Mouse (Mus musculus): Measurements from ENCODE around the gene Setdb1. TPM values are rescaled to one million over a fixed set of nuclear protein-coding genes. Genes with fewer than 3 reads are reported as not detected.

The Setdb1 gene
- total RNA-seq, 2 experiments from 2014 or later, result 37.7 to 39.2 TPM

- Histone ChIP-seq H3K4me3 (peak overlapping the region; percentile 83), H3K27ac (peak overlapping the region; percentile 98)
- TF ChIP-seq CTCF (conservative IDR thresholded peaks at IDR 0.05), result peak; percentile 49
- DNase-seq (ENCODE audit: low spot score in 2 of 2), result peak; percentile 57 to 58
Observed at GRCm38 (mm10) chr3:95315094-95315843, 41.7 kb downstream of the Setdb1 start.

GRCm38 (mm10) chr3:95314486-95315093 lies 42.4 kb downstream of the Setdb1 start, which contains the start of gene Cers2:
Gene Cers2 (plus strand): TSS chr3:95314791.
- no peak for DNase-seq (ENCODE audit: low spot score in 2 of 2)

DNA sequence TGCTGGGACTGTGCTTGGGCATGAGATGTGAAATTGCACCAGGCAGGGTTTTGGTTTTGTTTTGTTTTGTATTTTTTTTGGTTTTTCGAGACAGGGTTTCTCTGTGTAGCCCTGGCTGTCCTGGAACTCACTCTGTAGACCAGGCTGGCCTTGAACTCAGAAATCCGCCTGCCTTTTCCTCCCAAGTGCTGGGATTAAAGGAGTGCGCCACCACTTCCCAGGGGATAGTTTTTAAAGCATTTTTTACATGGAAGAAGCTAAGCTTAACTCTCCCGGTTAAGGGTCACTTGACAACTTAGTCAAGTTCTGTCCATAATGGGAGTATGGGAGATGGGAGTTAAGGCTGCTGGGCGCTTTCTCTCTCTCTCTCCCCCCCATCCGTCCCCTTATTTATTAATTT lies 42.9 kb downstream of the Setdb1 start:
- no peak for TF ChIP-seq CTCF (conservative IDR thresholded peaks at IDR 0.05)
- DNase-seq (ENCODE audit: low spot score in 2 of 2), result no peak
- Histone ChIP-seq H3K27ac (peak overlapping the region; percentile 98; the same call in 1 of the 2 replicates), H3K4me3 (no peak overlapping the region; the same call in 1 of the 2 replicates)

More at GRCm38 (mm10) chr3:95314486-95315093, 42.4 kb downstream of the Setdb1 start, which contains the start of gene Cers2:
- peak within 1 kb of the TSS; percentile 98 for H3K27ac ChIP-seq
- no peak for TF ChIP-seq CTCF (conservative IDR thresholded peaks at IDR 0.05)
- H3K4me3 ChIP-seq, result peak within 1 kb of the TSS; percentile 83

- TF ChIP-seq CTCF (conservative IDR thresholded peaks at IDR 0.05), result no peak
Observed at GRCm38 (mm10) chr3:95313476-95313875, 43.5 kb downstream of the Setdb1 start.

GRCm38 (mm10) chr3:95312623-95313022 lies 44.4 kb downstream of the Setdb1 start:
- no peak for DNase-seq (ENCODE audit: low spot score in 2 of 2)
- no peak for TF ChIP-seq CTCF (conservative IDR thresholded peaks at IDR 0.05)
- Histone ChIP-seq H3K27ac (peak overlapping the region; percentile 39; the same call in 1 of the 2 replicates), H3K4me3 (no peak overlapping the region)

More at GRCm38 (mm10) chr3:95313476-95313875, 43.5 kb downstream of the Setdb1 start:
- no peak for DNase-seq (ENCODE audit: low spot score in 2 of 2)
- no peak overlapping the region for H3K27ac ChIP-seq
- no peak overlapping the region for H3K4me3 ChIP-seq

- Histone ChIP-seq H3K4me3 (no peak overlapping the region), H3K27ac (no peak overlapping the region)
- TF ChIP-seq CTCF (conservative IDR thresholded peaks at IDR 0.05), result peak; percentile 85
- peak; percentile 44 to 58 for DNase-seq (ENCODE audit: low spot score in 2 of 2)
Observed at GRCm38 (mm10) chr3:95310968-95311882, 45.8 kb downstream of the Setdb1 start.

DNA sequence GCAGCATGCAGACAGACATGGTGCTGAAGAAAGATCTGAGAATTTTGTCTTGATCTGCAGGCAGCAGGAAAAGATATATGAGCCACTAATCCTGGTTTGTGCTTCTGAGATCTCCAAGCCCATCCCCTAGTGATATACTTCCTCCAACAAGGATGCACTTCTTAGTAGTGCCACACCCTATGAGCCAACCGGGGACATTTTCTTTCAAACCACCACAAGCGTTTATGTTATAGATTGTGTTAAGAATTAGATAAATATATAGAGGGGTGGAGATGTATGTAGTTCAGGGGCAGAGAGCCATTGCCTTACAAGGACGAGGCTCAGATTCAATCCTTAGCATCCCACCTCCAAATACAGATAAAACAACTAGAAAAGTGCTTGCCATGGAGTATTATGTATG lies 46.5 kb downstream of the Setdb1 start:
- TF ChIP-seq CTCF (conservative IDR thresholded peaks at IDR 0.05), result no peak
- H3K27ac ChIP-seq, result no peak overlapping the region
- no peak overlapping the region for H3K4me3 ChIP-seq
- no peak for DNase-seq (ENCODE audit: low spot score in 2 of 2)

GRCm38 (mm10) chr3:95307100-95307499 lies 49.9 kb downstream of the Setdb1 start, which contains the start of gene Anxa9:
Gene Anxa9 (minus strand): TSS chr3:95307176.
- TF ChIP-seq CTCF (conservative IDR thresholded peaks at IDR 0.05), result no peak
- no peak within 1 kb of the TSS for H3K27ac ChIP-seq
- DNase-seq (ENCODE audit: low spot score in 2 of 2), result no peak
- no peak within 1 kb of the TSS for H3K4me3 ChIP-seq

GRCm38 (mm10) chr3:95306244-95306643 lies 50.8 kb downstream of the Setdb1 start:
- Histone ChIP-seq H3K4me3 (no peak overlapping the region), H3K27ac (no peak overlapping the region)
- no peak for DNase-seq (ENCODE audit: low spot score in 2 of 2)
- no peak for TF ChIP-seq CTCF (conservative IDR thresholded peaks at IDR 0.05)

DNA sequence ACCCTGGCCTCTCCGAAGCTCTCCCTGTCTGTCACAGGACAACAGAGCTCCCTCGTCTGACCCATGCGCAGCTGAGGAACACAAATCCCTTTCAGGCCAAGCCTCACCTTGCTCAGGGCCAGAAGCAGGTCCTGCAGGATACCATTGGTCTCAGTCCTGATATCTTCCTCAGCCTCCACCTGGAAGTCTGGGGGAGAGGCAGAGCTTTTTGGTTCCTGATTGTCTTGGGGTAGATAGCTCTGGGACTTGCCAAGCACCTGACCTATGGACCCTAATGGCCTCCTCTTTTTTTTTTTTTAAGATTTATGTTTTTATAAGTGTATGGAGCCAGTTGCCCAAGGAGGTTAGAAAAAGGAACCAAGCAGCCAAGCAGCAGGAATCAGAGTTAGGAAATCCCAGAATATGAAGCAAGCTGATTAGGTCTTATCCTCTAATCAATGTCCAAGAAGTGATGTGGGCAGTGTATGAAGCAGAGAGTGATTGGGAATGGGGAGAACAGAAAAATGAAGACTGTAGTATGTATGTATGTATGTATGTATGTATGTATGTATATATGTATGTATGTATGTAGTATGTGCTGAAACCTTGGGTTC lies 55.7 kb downstream of the Setdb1 start:
- TF ChIP-seq CTCF (conservative IDR thresholded peaks at IDR 0.05), result no peak
- H3K4me3 ChIP-seq, result no peak overlapping the region
- DNase-seq (ENCODE audit: low spot score in 2 of 2), result no peak
- no peak overlapping the region for H3K27ac ChIP-seq

DNA sequence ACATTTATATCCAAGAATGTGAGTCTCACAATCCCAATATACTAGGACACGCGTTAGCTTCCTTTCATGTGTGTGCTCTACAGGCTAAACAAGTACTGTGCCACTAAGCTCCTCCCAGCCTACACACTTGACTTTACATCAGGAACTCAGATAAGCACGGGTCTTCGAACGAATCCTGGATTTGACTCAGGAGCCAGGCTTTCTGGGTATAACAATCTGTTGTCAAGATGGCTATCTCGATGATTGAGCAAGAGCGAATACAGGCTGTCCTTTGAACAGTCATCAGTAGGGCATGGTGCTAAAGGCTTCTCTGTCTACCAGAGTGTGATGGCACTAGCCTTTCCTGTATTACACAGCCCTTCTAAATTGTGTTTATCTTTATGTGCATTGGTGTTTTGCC lies 59.0 kb downstream of the Setdb1 start:
- H3K27ac ChIP-seq, result no peak overlapping the region
- no peak for DNase-seq (ENCODE audit: low spot score in 2 of 2)
- no peak for TF ChIP-seq CTCF (conservative IDR thresholded peaks at IDR 0.05)

GRCm38 (mm10) chr3:95296103-95296469 lies 60.9 kb downstream of the Setdb1 start:
- TF ChIP-seq CTCF (conservative IDR thresholded peaks at IDR 0.05), result peak; percentile 85
- DNase-seq (ENCODE audit: low spot score in 2 of 2), result no peak
- H3K4me3 ChIP-seq, result no peak overlapping the region
- H3K27ac ChIP-seq, result no peak overlapping the region

More for the DNA sequence above, 59.0 kb downstream of the Setdb1 start:
- no peak overlapping the region for H3K4me3 ChIP-seq

Measured in layer of hippocampus, adult 2 months (tissue).